Mouse (Mus musculus) ES-Bruce4 (cell line): Measurements from ENCODE around the gene Rtkn. TPM values are rescaled to one million over a fixed set of nuclear protein-coding genes. Genes with fewer than 3 reads are reported as not detected.
"Not testable (repeated sequence)": the region's sequence is repeated elsewhere in the genome, so short reads cannot be mapped to it uniquely, and the experiment has no call there.

Experiments used
- H3K27ac ChIP-seq: 2 replicates; pipeline ENCODE4 v1.5.1; 2012; ENCODE audit warnings: low read length, inconsistent platforms; ENCODE audit not compliant: insufficient read depth
- H3K27me3 ChIP-seq: 2 replicates; pipeline ENCODE4 v1.6.1; 2012; ENCODE audit warnings: mild to moderate bottlenecking, low read length, inconsistent platforms; ENCODE audit not compliant: control insufficient read depth, poor library complexity, insufficient read depth, severe bottlenecking
- H3K36me3 ChIP-seq: 2 replicates; pipeline ENCODE4 v1.6.1; 2012; ENCODE audit warnings: inconsistent platforms, mild to moderate bottlenecking, low read length, moderate library complexity; ENCODE audit not compliant: control insufficient read depth, poor library complexity, insufficient read depth, severe bottlenecking
- H3K4me1 ChIP-seq: one replicate; pipeline ENCODE4 v1.8.1; 2011; ENCODE audit warnings: low read length; ENCODE audit not compliant: control insufficient read depth, insufficient read depth
- H3K4me3 ChIP-seq: 2 replicates; pipeline ENCODE4 v1.5.1; 2011; ENCODE audit warnings: low read depth, mild to moderate bottlenecking, low read length
- H3K9ac ChIP-seq: 2 replicates; pipeline ENCODE4 v1.6.1; 2012; ENCODE audit warnings: low read depth, mild to moderate bottlenecking, inconsistent platforms; ENCODE audit not compliant: poor library complexity, severe bottlenecking
- H3K9me3 ChIP-seq: replicated peaks from 2 replicates; pipeline ENCODE4 v1.6.1; 2012; ENCODE audit warnings: mild to moderate bottlenecking, low read length, inconsistent platforms; ENCODE audit not compliant: control insufficient read depth, poor library complexity, insufficient read depth, severe bottlenecking
- CTCF ChIP-seq: IDR thresholded peaks from one replicate; pipeline ENCODE4 v1.8.1; 2011; ENCODE audit warnings: low read depth, low read length
- EP300 ChIP-seq: IDR thresholded peaks from 2 replicates; pipeline ENCODE4 v1.6.1; 2011; ENCODE audit warnings: low read depth, low read length; ENCODE audit not compliant: insufficient read depth
- POLR2A ChIP-seq: IDR thresholded peaks from one replicate; pipeline ENCODE4 v1.8.1; 2011; ENCODE audit warnings: low read length; ENCODE audit not compliant: insufficient read depth
- polyA plus RNA-seq: library from polyadenylated mRNA; stranded (reverse); fragments of >200 nt; gene quantifications from 2 replicates; pipeline ENCODE4 v1.2.4, GENCODE M21; 2011; ENCODE audit warnings: low read depth; ENCODE audit not compliant: missing spikeins, insufficient read depth, insufficient read length

Rtkn gene
- polyA plus RNA-seq, 1 experiment, result 10.4 TPM

DNA sequence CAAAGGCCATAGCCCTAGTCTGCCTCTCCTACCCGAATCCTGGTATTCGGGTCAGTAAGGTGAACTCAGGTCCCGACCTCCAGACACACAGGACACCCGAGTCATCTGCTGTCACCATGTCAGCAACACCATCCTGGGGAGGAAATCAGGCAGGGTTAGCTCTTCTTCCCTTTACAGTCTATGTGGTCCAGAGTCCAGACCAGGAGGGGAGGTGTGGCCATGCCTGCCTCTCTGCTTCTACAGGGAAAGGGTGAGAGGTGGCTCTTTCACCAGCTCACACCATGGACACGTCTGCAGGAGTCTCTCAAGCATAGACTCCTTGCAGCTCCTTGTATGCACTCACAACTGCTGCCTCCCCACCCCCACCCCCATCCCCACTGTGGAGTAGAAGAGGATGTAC, 18.2 kb downstream of the Rtkn start:
- Histone ChIP-seq H3K27ac (no peak overlapping the region), H3K27me3 (no peaks in the 10 kb centered on the region), H3K4me1 (no peaks in the 10 kb centered on the region), H3K9ac (no peak overlapping the region), H3K9me3 (no peaks in the 10 kb centered on the region), H3K36me3 (no peaks in the 10 kb centered on the region), H3K4me3 (no peak overlapping the region)
- TF ChIP-seq EP300 (no peak), CTCF (no peak), POLR2A (no peak)

- Histone ChIP-seq H3K9me3 (no peaks in the 10 kb centered on the region), H3K27ac (no peak overlapping the region), H3K27me3 (no peaks in the 10 kb centered on the region), H3K4me3 (peak overlapping the region; percentile 82), H3K9ac (peak overlapping the region; percentile 25; the same call in 1 of the 2 replicates), H3K4me1 (no peaks in the 10 kb centered on the region), H3K36me3 (no peaks in the 10 kb centered on the region)
- no peak for TF ChIP-seq POLR2A
- no peak for TF ChIP-seq EP300
- no peak for TF ChIP-seq CTCF
Measured at GRCm38 (mm10) chr6:83155552-83156238, 20.4 kb downstream of the Rtkn start.

GRCm38 (mm10) chr6:83156259-83156684, 21.0 kb downstream of the Rtkn start, which contains the start of the genes Wdr54 and 1700003E16Rik:
Wdr54 (minus strand) TSS chr6:83156397.
1700003E16Rik (plus strand) TSS chr6:83156404.
- Histone ChIP-seq H3K9ac (peak within 1 kb of the TSS; percentile 25; the same call in 1 of the 2 replicates), H3K36me3 (no peaks in the 10 kb centered on the region), H3K4me1 (no peaks in the 10 kb centered on the region), H3K27ac (no peak within 1 kb of the TSS), H3K27me3 (no peaks in the 10 kb centered on the region), H3K4me3 (peak within 1 kb of the TSS; percentile 82), H3K9me3 (no peaks in the 10 kb centered on the region)
- TF ChIP-seq EP300 (no peak), POLR2A (peak; percentile 25), CTCF (no peak)

DNA sequence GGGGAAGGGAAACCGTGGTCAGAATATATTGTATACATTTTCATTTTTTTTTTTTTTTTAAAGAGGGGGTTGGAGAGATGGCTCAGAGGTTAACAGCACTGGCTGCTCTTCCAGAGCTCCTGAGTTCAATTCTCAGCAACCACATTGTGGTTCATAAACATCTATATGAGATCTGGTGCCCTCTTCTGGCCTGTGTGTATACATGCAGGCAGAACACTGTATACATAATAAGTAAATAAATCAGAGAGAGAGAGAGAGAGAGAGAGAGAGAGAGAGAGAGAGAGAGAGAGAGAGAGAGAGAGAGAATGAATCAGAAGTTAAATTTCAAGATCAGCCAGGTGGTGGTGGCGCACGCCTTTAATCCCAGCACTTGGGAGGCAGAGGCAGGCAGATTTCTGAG, 24.2 kb downstream of the Rtkn start:
- H3K9me3 ChIP-seq, H3K27ac ChIP-seq, H3K9ac ChIP-seq, H3K4me1 ChIP-seq, H3K27me3 ChIP-seq, H3K36me3 ChIP-seq, H3K4me3 ChIP-seq: not testable (repeated sequence)

DNA sequence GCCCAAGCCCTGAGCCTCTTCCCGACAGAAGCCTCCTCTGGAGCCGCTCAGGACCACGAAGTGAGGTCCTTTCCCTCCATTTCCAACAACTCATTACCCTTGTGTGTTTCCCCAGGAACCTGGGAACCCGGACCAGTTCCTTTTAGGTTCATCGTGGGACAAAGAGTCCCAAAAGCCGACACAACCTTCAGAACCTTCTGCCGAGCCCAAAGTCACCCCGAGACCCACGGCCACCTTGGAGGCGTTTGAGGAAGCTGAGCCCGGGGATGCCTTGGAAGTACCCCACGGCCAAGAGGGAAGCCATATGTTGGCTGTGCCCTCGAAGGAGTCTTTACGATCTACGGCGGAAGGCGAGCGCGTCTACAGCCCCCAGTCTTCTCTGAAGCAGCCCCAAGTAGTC, 26.2 kb downstream of the Rtkn start:
- peak overlapping the region; percentile 56 for H3K9ac ChIP-seq
- no peaks in the 10 kb centered on the region for H3K4me1 ChIP-seq
- H3K27me3 ChIP-seq, result no peaks in the 10 kb centered on the region
- no peaks in the 10 kb centered on the region for H3K36me3 ChIP-seq
- no peak for TF ChIP-seq CTCF
- no peak for TF ChIP-seq EP300
- TF ChIP-seq POLR2A, result no peak
- no peaks in the 10 kb centered on the region for H3K9me3 ChIP-seq
- H3K4me3 ChIP-seq, result peak overlapping the region; percentile 64
- H3K27ac ChIP-seq, result no peak overlapping the region

GRCm38 (mm10) chr6:83161921-83162641, 26.8 kb downstream of the Rtkn start:
- no peaks in the 10 kb centered on the region for H3K9me3 ChIP-seq

More at GRCm38 (mm10) chr6:83161921-83162641, 26.8 kb downstream of the Rtkn start:
- no peaks in the 10 kb centered on the region for H3K27me3 ChIP-seq
- no peaks in the 10 kb centered on the region for H3K36me3 ChIP-seq
- H3K27ac ChIP-seq, result no peak overlapping the region
- H3K4me1 ChIP-seq, result no peaks in the 10 kb centered on the region
- no peak for TF ChIP-seq CTCF
- no peak for TF ChIP-seq POLR2A
- TF ChIP-seq EP300, result no peak
- peak overlapping the region; percentile 64 for H3K4me3 ChIP-seq
- H3K9ac ChIP-seq, result peak overlapping the region; percentile 56
